In the genomic region with DNA sequence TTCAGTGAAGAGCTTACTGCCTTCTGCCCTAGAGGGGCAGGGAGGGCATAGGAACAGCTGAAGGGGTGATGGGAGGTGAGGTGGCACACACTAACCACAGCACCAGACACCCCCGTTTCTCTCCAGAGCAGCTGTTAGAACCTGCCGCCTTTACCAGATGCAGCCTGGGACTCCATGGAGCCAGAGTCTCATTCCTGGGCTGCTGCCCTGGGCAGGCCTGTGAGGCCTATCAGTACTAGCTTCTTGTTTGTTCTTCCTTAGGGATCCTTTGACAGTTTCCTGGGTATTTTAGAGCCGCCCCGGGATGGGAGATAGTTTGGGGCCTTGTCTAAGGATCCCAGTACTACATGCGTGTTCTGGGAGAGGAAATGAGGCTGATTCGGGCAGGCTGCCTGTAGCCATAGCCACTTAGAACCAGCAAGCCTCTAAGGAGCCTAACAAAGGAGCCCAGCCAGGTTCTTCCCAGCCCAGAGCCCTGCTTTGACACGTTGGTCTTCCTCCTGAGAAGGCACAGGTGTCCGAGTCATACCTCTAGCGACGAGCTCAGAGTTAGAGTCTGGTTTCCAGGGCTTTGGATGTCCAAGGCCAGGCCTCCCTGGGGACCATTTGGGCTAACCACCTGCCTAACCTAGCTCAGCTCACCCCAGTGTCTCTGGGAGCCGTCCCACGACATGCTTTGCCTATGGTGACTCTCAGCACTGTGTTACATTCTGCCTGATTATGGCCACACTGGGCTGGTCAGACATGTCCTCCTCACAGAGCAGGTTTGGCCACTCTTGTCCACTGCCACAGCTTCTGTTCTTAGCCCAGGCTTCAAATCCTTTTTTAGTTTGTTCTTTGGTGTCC, we compare ENCODE assay signal across 8 mouse cellular contexts. TPM values are rescaled to one million over a fixed set of nuclear protein-coding genes. Genes with fewer than 3 reads are reported as not detected.
DNase-seq lines count a peak whose midpoint lies in the region; ATAC-seq lines count a peak whose summit lies in the region.

No protein-coding gene starts in this region.

- no peak overlapping the region for H3K4me2 ChIP-seq in forebrain, embryonic 11.5 days (ENCODE audit: low read depth, low read length, severe bottlenecking)
- H3K4me2 ChIP-seq in neural tube, embryonic 13.5 days = no peak overlapping the region
- H3K4me2 ChIP-seq in hindbrain, embryonic 15.5 days = no peak overlapping the region

- ATAC-seq in forebrain, embryonic 11.5 days (replicated peaks; ENCODE audit: low FRiP score) = no peak
- ATAC-seq in neural tube, embryonic 13.5 days (ENCODE audit: low read depth) = no peak
- ATAC-seq in hindbrain, embryonic 15.5 days (ENCODE audit: low FRiP score, low read depth) = peak; percentile 4; the same call in 1 of the 2 replicates

- DNase-seq in forebrain, embryonic 10.5 days (ENCODE audit: extremely low spot score, low spot score) = no peak
- no peak for DNase-seq in forebrain, embryonic 11.5 days (ENCODE audit: low spot score)
- no peak for DNase-seq in neural tube, embryonic 10.5 days (ENCODE audit: extremely low spot score, low spot score)
- peak; percentile 62 for DNase-seq in skeletal muscle tissue, adult 2 months (ENCODE audit: low read depth, low spot score)
- no peak for DNase-seq in adrenal gland, postnatal 14 days
- DNase-seq in layer of hippocampus, adult 18-20 months (ENCODE audit: low spot score in 2 of 2) = no peak

- H3K27me3 ChIP-seq in forebrain, embryonic 10.5 days (ENCODE audit: poor library complexity, severe bottlenecking) = no peaks in the 10 kb centered on the region
- H3K27me3 ChIP-seq in forebrain, embryonic 11.5 days (ENCODE audit: control insufficient read depth, insufficient read depth, low read length) = no peaks in the 10 kb centered on the region
- H3K27me3 ChIP-seq in neural tube, embryonic 13.5 days = no peaks in the 10 kb centered on the region
- H3K27me3 ChIP-seq in hindbrain, embryonic 15.5 days = no peaks in the 10 kb centered on the region

- H3K9me3 ChIP-seq in forebrain, embryonic 10.5 days = no peaks in the 10 kb centered on the region
- H3K9me3 ChIP-seq in forebrain, embryonic 11.5 days (ENCODE audit: control insufficient read depth, low read length) = no peaks in the 10 kb centered on the region
- H3K9me3 ChIP-seq in neural tube, embryonic 13.5 days = no peaks in the 10 kb centered on the region
- no peaks in the 10 kb centered on the region for H3K9me3 ChIP-seq in hindbrain, embryonic 15.5 days

- peaks cover 43% of the 10 kb centered on the region for H3K4me1 ChIP-seq in forebrain, embryonic 10.5 days
- no peaks in the 10 kb centered on the region; the same call in 1 of the 2 replicates for H3K4me1 ChIP-seq in forebrain, embryonic 11.5 days (replicated peaks; ENCODE audit: control insufficient read depth, insufficient read depth, low read length)
- H3K4me1 ChIP-seq in neural tube, embryonic 13.5 days (replicated peaks) = peaks cover 55% of the 10 kb centered on the region
- H3K4me1 ChIP-seq in hindbrain, embryonic 15.5 days (replicated peaks) = peaks cover 49% of the 10 kb centered on the region

- 82% methylated on average over 12 of the region's 12 CpGs for WGBS in forebrain, embryonic 10.5 days
- WGBS in forebrain, embryonic 11.5 days = 81% methylated on average over 12 of the region's 12 CpGs
- WGBS in neural tube, embryonic 13.5 days = 83% methylated on average over 12 of the region's 12 CpGs
- WGBS in hindbrain, embryonic 15.5 days = 79% methylated on average over 12 of the region's 12 CpGs

- peaks cover 86% of the 10 kb centered on the region for H3K36me3 ChIP-seq in forebrain, embryonic 10.5 days (replicated peaks)
- H3K36me3 ChIP-seq in forebrain, embryonic 11.5 days (ENCODE audit: control insufficient read depth, insufficient read depth, low read length) = no peaks in the 10 kb centered on the region; the same call in 1 of the 2 replicates
- peaks cover 64% of the 10 kb centered on the region for H3K36me3 ChIP-seq in neural tube, embryonic 13.5 days
- H3K36me3 ChIP-seq in hindbrain, embryonic 15.5 days = peaks cover 19% of the 10 kb centered on the region; the same call in 1 of the 2 replicates

- no peak overlapping the region for H3K9ac ChIP-seq in forebrain, embryonic 11.5 days (ENCODE audit: low read length)
- peak overlapping the region; percentile 31; the same call in 1 of the 2 replicates for H3K9ac ChIP-seq in neural tube, embryonic 13.5 days
- no peak overlapping the region for H3K9ac ChIP-seq in hindbrain, embryonic 15.5 days

- peak overlapping the region; percentile 69 for H3K27ac ChIP-seq in forebrain, embryonic 10.5 days
- H3K27ac ChIP-seq in forebrain, embryonic 11.5 days (ENCODE audit: low read depth, low read length) = no peak overlapping the region
- peak overlapping the region; percentile 62 for H3K27ac ChIP-seq in neural tube, embryonic 13.5 days (replicated peaks)
- H3K27ac ChIP-seq in hindbrain, embryonic 15.5 days (replicated peaks) = peak overlapping the region; percentile 56

- no peak overlapping the region for H3K4me3 ChIP-seq in forebrain, embryonic 10.5 days
- H3K4me3 ChIP-seq in forebrain, embryonic 11.5 days (ENCODE audit: low read depth, low read length) = no peak overlapping the region
- H3K4me3 ChIP-seq in neural tube, embryonic 13.5 days = no peak overlapping the region
- no peak overlapping the region for H3K4me3 ChIP-seq in hindbrain, embryonic 15.5 days

RNA-seq across cellular contexts. Expression of a gene that starts 24.0 kb away (rescaled TPM):
- 13.6 and 13.7 TPM in 2 replicates for polyA plus RNA-seq in forebrain, embryonic 10.5 days (2016; fragmentation: Nextera tagmentation; extraction: Ambion mirVana)
- 25.3 and 25.7 TPM in 2 replicates for polyA plus RNA-seq in forebrain, embryonic 11.5 days (2014; fragmentation: Nextera tagmentation; extraction: Ambion mirVana)
- 13.9 and 14.0 TPM in 2 replicates for polyA plus RNA-seq in neural tube, embryonic 13.5 days (2015; fragmentation: Nextera tagmentation; extraction: Ambion mirVana)
- 12.2 and 13.3 TPM in 2 replicates for polyA plus RNA-seq in hindbrain, embryonic 15.5 days (2015; fragmentation: Nextera tagmentation; extraction: Ambion mirVana)
- 8.4 and 11.3 TPM in 2 replicates for total RNA-seq in adrenal gland, postnatal 14 days (2021)
- 10 to 100 TPM; 14.5 to 15.0 TPM for total RNA-seq in layer of hippocampus, adult 18-20 months (2021)

RNA-seq across cellular contexts. Expression of a gene that starts 39.1 kb away (rescaled TPM):
- 38.5 and 38.8 TPM in 2 replicates for polyA plus RNA-seq in forebrain, embryonic 10.5 days (2016; fragmentation: Nextera tagmentation; extraction: Ambion mirVana)
- 44.7 and 51.0 TPM in 2 replicates for polyA plus RNA-seq in forebrain, embryonic 11.5 days (2014; fragmentation: Nextera tagmentation; extraction: Ambion mirVana)
- polyA plus RNA-seq in neural tube, embryonic 13.5 days (2015; fragmentation: Nextera tagmentation; extraction: Ambion mirVana) = 30.0 and 33.6 TPM in 2 replicates
- polyA plus RNA-seq in hindbrain, embryonic 15.5 days (2015; fragmentation: Nextera tagmentation; extraction: Ambion mirVana) = 35.9 and 36.8 TPM in 2 replicates
- total RNA-seq in adrenal gland, postnatal 14 days (2021) = 73.7 and 95.4 TPM in 2 replicates
- 10 to 100 TPM; 68.0 to 86.7 TPM for total RNA-seq in layer of hippocampus, adult 18-20 months (2021)
